Mouse (Mus musculus) cerebellum, adult (tissue): ENCODE data around the gene Tuba3a.
"Not testable (repeated sequence)": the region's sequence is repeated elsewhere in the genome, so short reads cannot be mapped to it uniquely, and the experiment has no call there.

Experiments used
- ATAC-seq: cut with Nextera tagmentation; 2 replicates; pipeline ENCODE4 v1.9.2; 2017; ENCODE audit warnings: mild to moderate bottlenecking, moderate library complexity, mixed read lengths; ENCODE audit not compliant: insufficient number of reproducible peaks, low FRiP score, low TSS enrichment

The Tuba3a gene

GRCm38 (mm10) chr6:125268799-125269198 is 17.0 kb downstream of the Tuba3a start:
- ATAC-seq: no peak

GRCm38 (mm10) chr6:125267469-125267868 is 18.4 kb downstream of the Tuba3a start:
- ATAC-seq: no peak

- ATAC-seq: not testable (repeated sequence)
Observed at GRCm38 (mm10) chr6:125266600-125266999, 19.2 kb downstream of the Tuba3a start.

- no peak for ATAC-seq
Observed at GRCm38 (mm10) chr6:125266091-125266490, 19.8 kb downstream of the Tuba3a start.

- ATAC-seq: no peak
Observed at GRCm38 (mm10) chr6:125265239-125265638, 20.6 kb downstream of the Tuba3a start.

GRCm38 (mm10) chr6:125264219-125264618 is 21.6 kb downstream of the Tuba3a start:
- no peak for ATAC-seq

- no peak for ATAC-seq
Observed at GRCm38 (mm10) chr6:125260006-125260555, 25.8 kb downstream of the Tuba3a start.

GRCm38 (mm10) chr6:125256222-125256966 is 29.4 kb downstream of the Tuba3a start:
- no peak for ATAC-seq

GRCm38 (mm10) chr6:125255516-125256044 is 30.3 kb downstream of the Tuba3a start:
- ATAC-seq: no peak

- ATAC-seq: no peak
Observed at GRCm38 (mm10) chr6:125253863-125254715, 31.8 kb downstream of the Tuba3a start.

- no peak for ATAC-seq
Observed at GRCm38 (mm10) chr6:125252711-125253110, 33.1 kb downstream of the Tuba3a start.

GRCm38 (mm10) chr6:125252285-125252684 is 33.6 kb downstream of the Tuba3a start:
- no peak for ATAC-seq

- ATAC-seq: no peak
Observed at GRCm38 (mm10) chr6:125244551-125244950, 41.3 kb downstream of the Tuba3a start.

GRCm38 (mm10) chr6:125241566-125241965 is 44.3 kb downstream of the Tuba3a start:
- ATAC-seq: no peak

- no peak for ATAC-seq
Observed at GRCm38 (mm10) chr6:125240617-125241016, 45.2 kb downstream of the Tuba3a start.

- no peak for ATAC-seq
Observed at GRCm38 (mm10) chr6:125239547-125239946, 46.3 kb downstream of the Tuba3a start.

GRCm38 (mm10) chr6:125238396-125238795 is 47.4 kb downstream of the Tuba3a start:
- no peak for ATAC-seq

GRCm38 (mm10) chr6:125237421-125237820 is 48.4 kb downstream of the Tuba3a start:
- ATAC-seq: no peak

GRCm38 (mm10) chr6:125236782-125237181 is 49.1 kb downstream of the Tuba3a start, which contains the start of gene Cd27:
Cd27 (minus strand) TSS chr6:125237010.
- ATAC-seq: no peak

- no peak for ATAC-seq
Observed at GRCm38 (mm10) chr6:125236341-125236740, 49.5 kb downstream of the Tuba3a start.

GRCm38 (mm10) chr6:125234520-125234828 is 51.4 kb downstream of the Tuba3a start:
- ATAC-seq: no peak
